Mouse (Mus musculus) neutrophil, adult 5-6 weeks (primary cell): ENCODE results near the gene Lrfn3. TPM values are rescaled to one million over a fixed set of nuclear protein-coding genes. Genes with fewer than 3 reads are reported as not detected.

Source experiments
- ATAC-seq: fragments of 151-379, 151-347 bp; 2 replicates; pipeline ENCODE4 v1.8.0; 2017; ENCODE audit warnings: mild to moderate bottlenecking, moderate TSS enrichment; ENCODE audit not compliant: insufficient number of reproducible peaks, poor library complexity, low FRiP score, severe bottlenecking; ENCODE audit errors: extremely low read depth
- total RNA-seq: library from RNA; stranded (forward); fragments of 200-1000 nt; gene quantifications from 2 replicates; pipeline ENCODE4 v1.2.3, GENCODE M21; 2017

Lrfn3 gene
- total RNA-seq, 1 experiment from 2014 or later = not detected

- peak; percentile 40 for ATAC-seq
Measured at GRCm38 (mm10) chr7:30353279-30353822, 9.2 kb downstream of the Lrfn3 start.

GRCm38 (mm10) chr7:30347828-30348227 lies 14.7 kb downstream of the Lrfn3 start:
- ATAC-seq = no peak

GRCm38 (mm10) chr7:30346635-30347379 lies 15.8 kb downstream of the Lrfn3 start:
- ATAC-seq = no peak

GRCm38 (mm10) chr7:30339432-30340109 lies 23.0 kb downstream of the Lrfn3 start:
- ATAC-seq = no peak

GRCm38 (mm10) chr7:30336384-30336783 lies 26.2 kb downstream of the Lrfn3 start:
- peak; percentile 37; the same call in 1 of the 2 replicates for ATAC-seq

- no peak for ATAC-seq
Measured at GRCm38 (mm10) chr7:30335688-30336087, 26.9 kb downstream of the Lrfn3 start.

- ATAC-seq = no peak
Measured at GRCm38 (mm10) chr7:30334563-30334962, 28.0 kb downstream of the Lrfn3 start.

GRCm38 (mm10) chr7:30333436-30333835 lies 29.1 kb downstream of the Lrfn3 start:
- ATAC-seq = no peak

GRCm38 (mm10) chr7:30332622-30333259 lies 29.8 kb downstream of the Lrfn3 start:
- no peak for ATAC-seq

- ATAC-seq = peak; percentile 84
Measured at GRCm38 (mm10) chr7:30331887-30332286, 30.7 kb downstream of the Lrfn3 start.

- ATAC-seq = no peak
Measured at GRCm38 (mm10) chr7:30328379-30328778, 34.2 kb downstream of the Lrfn3 start.

- no peak for ATAC-seq
Measured at GRCm38 (mm10) chr7:30327140-30327539, 35.4 kb downstream of the Lrfn3 start.

GRCm38 (mm10) chr7:30326427-30326826 lies 36.1 kb downstream of the Lrfn3 start:
- ATAC-seq = no peak

- ATAC-seq = peak; percentile 42; the same call in 1 of the 2 replicates
Measured at GRCm38 (mm10) chr7:30325364-30325763, 37.2 kb downstream of the Lrfn3 start.

GRCm38 (mm10) chr7:30324300-30324944 lies 38.1 kb downstream of the Lrfn3 start:
- ATAC-seq = no peak

- ATAC-seq = no peak
Measured at GRCm38 (mm10) chr7:30323795-30324194, 38.8 kb downstream of the Lrfn3 start, which contains the start of gene Sdhaf1. Gene Sdhaf1, minus strand, starts transcription at chr7:30323895.

GRCm38 (mm10) chr7:30322865-30323264 lies 39.7 kb downstream of the Lrfn3 start:
- no peak for ATAC-seq

- peak; percentile 95 for ATAC-seq
Measured at GRCm38 (mm10) chr7:30322285-30322667, 40.3 kb downstream of the Lrfn3 start.
